Mouse (Mus musculus) bone marrow, adult 2 months (tissue): ENCODE results near the gene Cytl1.

Source experiments
- CTCF ChIP-seq: fragments of 200-500 bp; IDR thresholded peaks from 2 replicates; pipeline ENCODE4 v1.5.1; 2011; ENCODE audit warnings: low read length, control low read depth; ENCODE audit not compliant: control insufficient read depth, insufficient read depth
- POLR2A ChIP-seq: fragments of 200-500 bp; IDR thresholded peaks from 2 replicates; pipeline ENCODE4 v1.6.1; 2011; ENCODE audit warnings: low read depth, mild to moderate bottlenecking, control low read depth, low read length, borderline replicate concordance; ENCODE audit not compliant: control insufficient read depth

DNA sequence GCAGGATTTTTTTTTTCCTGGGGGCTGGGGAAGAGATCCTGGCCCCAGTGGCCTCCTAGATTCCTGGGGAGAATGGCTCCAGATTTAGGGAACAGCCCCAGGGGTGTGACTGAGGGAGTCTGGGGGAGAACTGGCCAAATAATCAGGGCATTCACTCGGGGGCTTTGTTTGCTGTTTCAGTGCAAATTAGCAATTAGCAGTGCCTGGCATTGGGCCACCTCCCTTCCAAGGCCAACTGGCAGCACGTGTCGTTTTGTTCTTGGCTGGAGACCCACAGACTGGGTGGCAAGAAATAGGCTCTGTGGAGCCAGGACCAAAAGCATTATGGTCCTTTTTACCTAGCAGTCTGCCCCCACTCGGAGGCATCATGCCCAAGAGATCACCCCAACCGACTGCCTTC lies 33.7 kb downstream of the Cytl1 start:
- no peak for TF ChIP-seq CTCF
- TF ChIP-seq POLR2A: no peak
